Mouse (Mus musculus) olfactory bulb, adult 2 months (tissue): Measurements from ENCODE around the gene Zfp324. TPM values are rescaled to one million over a fixed set of nuclear protein-coding genes. Genes with fewer than 3 reads are reported as not detected.

Experiments used
- H3K27ac ChIP-seq: fragments of 200-500 bp; 2 replicates; pipeline ENCODE4 v1.5.1; 2012; ENCODE audit warnings: low read depth, low read length; ENCODE audit not compliant: insufficient read depth
- H3K4me1 ChIP-seq: fragments of 200-500 bp; 2 replicates; pipeline ENCODE4 v1.6.1; 2012; ENCODE audit warnings: low read length; ENCODE audit not compliant: control insufficient read depth, insufficient read depth
- H3K4me3 ChIP-seq: fragments of 200-500 bp; 2 replicates; pipeline ENCODE4 v1.5.1; 2012; ENCODE audit warnings: mild to moderate bottlenecking, low read depth, low read length, moderate library complexity; ENCODE audit not compliant: insufficient read depth
- CTCF ChIP-seq: fragments of 200-500 bp; IDR thresholded peaks from 2 replicates; pipeline ENCODE4 v1.5.1; 2012; ENCODE audit warnings: low read depth, mild to moderate bottlenecking, low read length, moderate library complexity; ENCODE audit not compliant: insufficient read depth
- POLR2A ChIP-seq: fragments of 200-500 bp; IDR thresholded peaks from 2 replicates; pipeline ENCODE4 v1.6.1; 2012; ENCODE audit warnings: mild to moderate bottlenecking, low read depth, low read length, moderate library complexity; ENCODE audit not compliant: insufficient read depth
- WGBS: fragments of 180-500 bp; shearing (Covaris S2); methylation state at CpG from one replicate; pipeline ENCODE4 v1.1.7; 2018; 5-methylcytosine and 5-hydroxymethylcytosine counted together
- polyA plus RNA-seq: library from polyadenylated mRNA; stranded (reverse); fragments of >200 nt; gene quantifications from 2 replicates; pipeline ENCODE4 v1.2.4, GENCODE M21; 2012; ENCODE audit warnings: low replicate concordance; ENCODE audit not compliant: missing spikeins, insufficient read depth, insufficient read length

Gene Zfp324
- polyA plus RNA-seq, 1 experiment = not detected

DNA sequence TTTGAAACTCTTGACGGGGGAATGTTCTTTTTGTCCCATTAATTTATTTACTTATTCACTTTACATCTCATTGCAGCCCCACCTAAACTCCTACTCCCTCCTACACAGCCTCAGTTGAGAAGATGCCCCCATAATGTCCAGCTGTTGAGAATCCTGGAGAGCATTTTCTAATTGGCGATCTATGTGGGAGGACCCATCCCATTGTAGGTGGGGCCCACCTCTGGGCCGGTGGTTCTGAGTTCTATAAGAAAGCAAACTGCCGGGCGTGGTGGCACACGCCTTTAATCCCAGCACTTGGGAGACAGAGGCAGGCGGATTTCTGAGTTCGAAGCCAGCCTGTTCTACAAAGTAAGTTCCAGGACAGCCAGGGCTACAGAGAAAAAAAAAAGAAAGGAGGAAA is 21.3 kb downstream of the Zfp324 start:
- 87% methylated on average over 8 of the region's 8 CpGs for WGBS

DNA sequence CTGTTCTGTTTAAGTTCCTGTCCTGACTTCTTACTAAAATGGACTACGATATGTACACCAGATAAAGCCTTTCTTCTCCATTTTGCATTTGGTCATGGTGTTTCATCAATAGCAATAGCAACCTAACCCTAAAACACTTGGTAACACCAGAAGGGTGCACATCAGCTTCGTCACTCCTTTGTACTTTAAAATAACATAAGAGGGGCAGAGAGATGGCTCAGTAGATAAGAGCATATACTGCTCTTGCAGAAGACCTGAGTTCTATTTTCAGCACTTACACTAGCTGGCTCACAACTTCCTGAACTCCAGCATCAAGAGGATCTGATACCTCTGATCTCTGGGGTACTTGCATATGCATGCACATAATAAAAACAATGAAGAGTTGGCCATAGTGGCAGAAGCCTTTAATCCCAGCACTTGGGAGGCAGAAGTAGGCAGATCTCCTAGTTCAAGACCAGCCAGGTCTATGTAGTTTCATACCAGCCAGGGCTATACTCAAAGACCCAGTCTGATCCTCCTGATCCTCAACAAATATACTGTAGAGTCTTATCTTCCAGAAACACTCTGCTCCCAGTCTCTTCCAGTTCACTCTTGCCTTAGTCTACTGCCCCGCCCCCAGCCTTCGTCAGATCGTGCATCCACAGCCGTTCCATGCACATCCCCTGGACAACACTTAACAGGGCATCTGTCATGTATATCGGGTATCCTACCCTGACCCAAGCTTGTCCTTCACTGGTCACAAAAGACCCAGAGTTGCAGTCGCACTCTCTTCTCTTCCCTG is 22.0 kb downstream of the Zfp324 start:
- Histone ChIP-seq H3K4me1 (no peaks in the 10 kb centered on the region), H3K27ac (no peak overlapping the region), H3K4me3 (no peak overlapping the region)
- TF ChIP-seq POLR2A (no peak), CTCF (no peak)
- 88% methylated on average over 8 of the region's 8 CpGs for WGBS

More for the DNA sequence above, 21.3 kb downstream of the Zfp324 start:
- no peaks in the 10 kb centered on the region for H3K4me1 ChIP-seq
- H3K4me3 ChIP-seq = no peak overlapping the region
- no peak overlapping the region for H3K27ac ChIP-seq
- TF ChIP-seq CTCF (no peak), POLR2A (no peak)

DNA sequence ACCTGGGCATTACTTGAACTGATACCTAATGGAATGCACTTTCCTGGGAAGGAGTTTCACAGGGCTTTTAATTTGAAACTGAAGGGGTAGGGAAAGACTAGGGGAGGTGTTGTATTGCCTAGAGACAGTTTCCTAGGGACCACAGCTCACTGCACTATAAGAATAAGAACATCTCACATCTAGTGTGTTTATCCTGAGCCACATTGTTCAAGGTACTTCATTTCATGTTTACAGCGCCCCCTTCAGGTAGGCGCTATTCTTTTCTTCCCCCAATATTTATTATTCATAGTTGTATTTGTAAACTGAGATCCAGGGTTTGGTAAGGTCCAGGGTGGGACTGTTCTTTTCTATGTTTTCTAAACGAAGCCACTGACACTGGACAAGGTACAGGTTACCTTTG is 26.6 kb downstream of the Zfp324 start:
- no peaks in the 10 kb centered on the region for H3K4me1 ChIP-seq
- H3K4me3 ChIP-seq = no peak overlapping the region
- WGBS = 6% methylated on average over 3 of the region's 3 CpGs
- TF ChIP-seq POLR2A (no peak), CTCF (no peak)
- H3K27ac ChIP-seq = no peak overlapping the region

DNA sequence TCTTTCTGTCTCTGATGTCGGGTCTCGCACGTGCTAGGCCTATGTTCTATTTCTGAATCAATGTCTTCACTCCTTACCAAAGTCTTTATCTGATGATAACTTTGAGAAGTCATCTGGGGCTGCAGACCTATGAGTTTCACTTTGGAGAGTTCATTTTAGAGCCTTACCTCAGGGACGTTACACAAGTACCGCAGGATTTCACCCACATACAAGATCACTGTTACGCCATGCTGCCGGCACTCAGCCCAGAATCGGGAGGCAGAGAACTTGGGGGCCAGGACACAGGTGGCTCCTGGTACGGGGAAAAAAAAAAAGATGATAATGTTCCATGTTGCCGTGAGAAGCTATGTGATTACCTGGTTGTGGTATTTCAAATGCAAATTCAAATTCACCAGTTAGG is 27.5 kb downstream of the Zfp324 start:
- Histone ChIP-seq H3K4me1 (no peaks in the 10 kb centered on the region), H3K27ac (no peak overlapping the region), H3K4me3 (no peak overlapping the region)
- no peak for TF ChIP-seq POLR2A
- no peak for TF ChIP-seq CTCF
- 90% methylated on average over 10 of the region's 10 CpGs for WGBS

DNA sequence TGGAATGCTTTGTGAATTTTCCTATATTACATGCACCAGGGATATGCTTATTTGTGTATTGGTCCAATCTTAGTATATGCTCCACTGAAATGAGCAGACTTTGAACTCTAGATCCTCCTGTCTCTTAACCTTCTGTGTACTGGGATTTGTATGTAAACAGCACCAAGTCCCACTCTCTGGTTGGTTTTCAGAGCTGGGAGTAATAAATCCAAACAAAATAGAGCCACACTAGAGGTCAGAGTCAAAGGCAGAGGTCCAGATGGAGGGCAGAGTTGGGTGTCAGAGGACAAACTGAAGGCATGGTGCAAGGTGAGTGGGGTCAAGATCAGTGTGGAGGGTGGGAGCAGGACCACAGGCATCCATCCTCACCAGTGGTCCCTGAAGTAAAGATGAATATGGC is 30.2 kb downstream of the Zfp324 start:
- Histone ChIP-seq H3K27ac (no peak overlapping the region), H3K4me1 (no peaks in the 10 kb centered on the region), H3K4me3 (no peak overlapping the region)
- TF ChIP-seq CTCF (no peak), POLR2A (no peak)

DNA sequence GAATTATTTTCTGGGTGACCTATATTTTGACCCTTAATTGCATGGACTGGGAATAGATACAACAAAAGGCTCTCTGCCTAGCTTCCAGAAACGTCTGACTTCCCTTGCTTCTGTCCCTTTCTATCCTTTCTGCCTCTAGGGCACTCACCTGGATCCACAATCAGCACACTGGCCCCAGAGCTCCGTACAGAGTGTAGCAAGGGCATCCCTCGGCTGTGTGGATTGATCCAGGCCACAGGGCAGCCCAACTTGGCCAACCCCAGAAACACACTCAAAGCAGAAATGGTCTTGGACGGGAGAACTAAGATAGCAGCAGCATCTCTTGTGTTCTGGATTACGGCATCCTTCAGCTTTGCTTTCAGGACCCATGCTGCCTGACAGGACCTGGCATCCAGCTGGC is 31.6 kb downstream of the Zfp324 start:
- Histone ChIP-seq H3K4me1 (no peaks in the 10 kb centered on the region), H3K27ac (no peak overlapping the region), H3K4me3 (no peak overlapping the region)
- 71% methylated on average over 5 of the region's 5 CpGs for WGBS
- no peak for TF ChIP-seq POLR2A
- TF ChIP-seq CTCF = no peak

DNA sequence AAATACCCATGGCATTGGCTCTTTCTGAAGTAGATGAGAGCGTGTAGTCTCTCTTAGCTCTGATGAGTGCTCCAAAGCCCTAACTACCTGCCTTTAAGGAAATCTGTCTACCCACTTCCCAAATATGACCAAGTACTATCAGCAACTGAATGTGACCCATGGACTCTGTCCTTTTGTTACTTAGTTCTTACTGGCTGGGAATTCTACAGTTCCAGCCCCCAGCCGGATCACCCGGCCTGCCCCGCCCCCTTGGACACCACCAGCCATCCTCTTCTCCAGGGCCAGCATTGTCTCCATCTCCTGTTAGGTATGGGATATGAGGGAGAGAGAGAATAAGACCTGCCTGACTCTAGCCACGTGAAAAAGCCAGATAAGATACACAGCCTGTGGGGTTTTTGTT is 32.4 kb downstream of the Zfp324 start, which contains the start of gene Slc27a5:
Slc27a5 (minus strand) TSS at position 140 of the 400 bp plus-strand sequence.
- Histone ChIP-seq H3K4me3 (no peak within 1 kb of the TSS), H3K4me1 (no peaks in the 10 kb centered on the region), H3K27ac (no peak within 1 kb of the TSS)
- no peak for TF ChIP-seq CTCF
- TF ChIP-seq POLR2A = no peak
- WGBS = 76% methylated on average over 5 of the region's 5 CpGs

DNA sequence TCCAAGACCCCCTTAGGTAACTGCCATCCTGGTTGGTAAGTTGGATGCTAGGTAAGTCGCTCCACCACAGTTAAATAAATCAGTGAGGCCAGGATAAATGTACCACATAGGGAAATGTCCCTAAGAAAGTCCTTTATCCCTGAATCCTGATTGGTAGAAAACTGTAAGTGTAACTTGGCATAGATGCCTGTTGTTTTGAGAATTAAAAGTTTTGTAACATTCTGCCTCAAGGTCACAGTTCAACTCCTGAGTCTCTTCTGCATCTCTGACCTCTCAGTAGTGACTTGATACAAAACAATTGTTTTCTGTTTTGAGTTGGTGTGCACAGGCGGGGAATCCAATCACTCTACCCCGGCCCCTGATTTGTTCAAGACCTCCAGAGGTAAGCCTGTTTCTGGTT is 33.2 kb downstream of the Zfp324 start, which contains the start of gene Trim28:
Trim28 (plus strand) TSS at position 264 of the 400 bp plus-strand sequence.
- TF ChIP-seq CTCF = no peak
- no peak for TF ChIP-seq POLR2A
- 80% methylated on average over 3 of the region's 3 CpGs for WGBS
- H3K27ac ChIP-seq = no peak within 1 kb of the TSS
- H3K4me1 ChIP-seq = no peaks in the 10 kb centered on the region
- H3K4me3 ChIP-seq = no peak within 1 kb of the TSS

DNA sequence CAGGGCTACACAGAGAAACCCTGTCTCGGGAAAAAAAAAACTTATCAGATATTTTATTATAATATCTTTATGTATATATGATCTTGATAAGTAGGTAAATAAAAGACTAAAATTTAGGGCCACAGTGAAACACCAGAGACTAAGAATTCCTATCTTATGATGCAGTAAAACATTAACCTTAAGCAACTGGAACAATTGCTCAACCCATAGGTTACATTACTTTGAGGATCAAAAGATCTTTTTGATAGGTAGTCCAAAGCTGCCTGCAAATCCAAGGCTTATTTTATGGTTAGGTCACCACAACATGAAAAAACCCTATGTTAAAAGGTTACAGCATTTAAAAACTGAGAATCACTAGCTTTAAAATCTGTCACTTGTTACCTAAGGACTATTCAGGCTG is 35.9 kb downstream of the Zfp324 start:
- peaks cover 4% of the 10 kb centered on the region; the same call in 1 of the 2 replicates for H3K4me1 ChIP-seq
- H3K4me3 ChIP-seq = no peak overlapping the region
- WGBS = 77% methylated on average over 1 of the region's 1 CpGs
- no peak overlapping the region for H3K27ac ChIP-seq
- TF ChIP-seq POLR2A (no peak), CTCF (no peak)
